Mouse (Mus musculus): Measurements from ENCODE around the gene Arhgap18.

Arhgap18 gene

DNA sequence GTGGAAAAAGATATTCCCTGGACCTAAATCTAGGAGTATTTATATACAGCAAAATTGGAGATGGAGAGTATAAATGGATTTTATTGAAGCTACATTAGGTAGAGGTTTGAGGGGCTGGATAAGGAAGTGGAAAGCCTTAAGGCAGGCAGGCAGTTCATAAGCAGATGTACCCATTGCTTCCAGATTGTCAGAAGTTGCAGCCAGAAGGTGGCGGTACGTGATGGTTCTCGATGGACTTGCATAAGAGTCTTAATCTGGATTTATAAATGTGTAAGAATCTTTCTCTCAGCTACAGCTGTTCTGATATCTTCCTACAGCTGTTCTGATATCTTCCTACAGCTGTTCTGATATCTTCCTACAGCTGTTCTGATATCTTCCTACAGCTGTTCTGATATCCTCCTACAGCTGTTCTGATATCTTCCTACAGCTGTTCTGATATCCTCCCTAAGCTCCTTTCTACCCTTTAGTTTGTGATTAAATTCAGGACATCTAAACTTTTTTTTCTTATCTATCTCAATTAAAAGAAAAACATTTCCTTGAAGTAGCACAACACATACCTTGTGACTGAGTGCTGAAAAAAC, 79.5 kb downstream of the Arhgap18 start:
- DNase-seq: no peak

DNA sequence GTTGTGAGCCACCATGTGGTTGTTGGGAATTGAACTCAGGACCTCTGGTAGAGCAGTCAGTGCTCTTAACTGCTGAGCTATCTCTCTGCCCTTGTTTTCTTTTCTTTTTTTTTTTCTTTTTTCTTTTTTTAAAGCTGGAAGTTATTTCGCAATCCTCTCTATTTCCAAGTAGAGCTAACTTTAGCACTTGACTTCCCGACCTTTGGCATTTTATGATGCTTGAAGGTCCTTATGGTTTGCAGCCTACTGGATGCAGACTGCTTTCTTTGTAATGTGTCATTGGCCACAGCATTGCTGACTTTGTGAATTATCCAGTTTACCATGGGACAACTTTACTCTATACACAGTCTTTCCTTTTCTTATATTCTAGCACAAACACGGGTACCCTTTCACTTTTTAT, 80.2 kb downstream of the Arhgap18 start:
- DNase-seq: peak; percentile 10

DNA sequence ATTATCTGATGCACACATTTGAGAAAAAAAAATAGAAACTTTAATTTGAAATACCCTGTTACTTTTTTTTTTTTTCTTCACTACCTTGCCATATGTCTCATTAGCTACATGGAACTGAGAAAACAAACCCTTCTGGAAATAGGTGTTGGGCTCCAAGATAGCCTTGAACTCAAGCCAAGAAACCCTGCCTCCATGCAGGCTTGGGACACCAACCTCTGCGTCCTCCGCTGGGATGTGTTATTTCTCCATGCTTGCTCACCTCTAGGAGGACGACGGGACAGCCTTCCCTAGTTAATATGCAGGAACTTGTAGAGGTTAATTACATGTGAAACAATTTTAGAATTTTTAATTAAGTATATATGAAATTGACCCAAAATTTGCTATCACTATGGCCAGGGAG, 96.1 kb downstream of the Arhgap18 start:
- no peak for DNase-seq

- DNase-seq: no peak
Observed at GRCm38 (mm10) chr10:26849854-26850253, 96.6 kb downstream of the Arhgap18 start.

DNA sequence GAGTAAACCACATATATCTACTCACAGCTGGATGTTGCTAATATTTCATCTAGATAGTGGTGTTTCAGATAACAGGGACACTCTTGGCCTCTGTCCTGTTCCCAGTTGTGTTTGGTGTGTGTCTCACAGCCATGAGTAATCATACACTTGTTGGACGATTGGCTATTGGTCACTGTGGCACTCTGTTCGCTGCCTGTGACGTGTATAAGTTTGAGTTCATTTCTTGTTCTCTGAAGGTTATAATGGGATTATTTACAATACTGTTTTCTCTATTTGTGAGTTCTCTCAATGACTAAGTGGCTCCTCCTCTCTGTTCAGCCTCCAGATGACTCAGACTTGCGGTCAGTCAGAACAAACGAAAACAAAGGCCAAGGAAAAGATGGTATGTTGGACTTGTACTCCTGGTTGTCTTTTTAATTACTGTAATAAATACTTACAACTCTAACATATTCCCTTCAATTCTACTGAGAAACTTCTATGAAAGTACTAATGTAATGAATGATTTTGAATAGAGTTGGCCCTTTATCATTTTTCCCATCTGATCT, 101.4 kb downstream of the Arhgap18 start:
- no peak for DNase-seq

- DNase-seq: peak; percentile 24
Observed at GRCm38 (mm10) chr10:26855851-26856535, 102.8 kb downstream of the Arhgap18 start.

- DNase-seq: no peak
Observed at GRCm38 (mm10) chr10:26857583-26857982, 104.4 kb downstream of the Arhgap18 start.

DNA sequence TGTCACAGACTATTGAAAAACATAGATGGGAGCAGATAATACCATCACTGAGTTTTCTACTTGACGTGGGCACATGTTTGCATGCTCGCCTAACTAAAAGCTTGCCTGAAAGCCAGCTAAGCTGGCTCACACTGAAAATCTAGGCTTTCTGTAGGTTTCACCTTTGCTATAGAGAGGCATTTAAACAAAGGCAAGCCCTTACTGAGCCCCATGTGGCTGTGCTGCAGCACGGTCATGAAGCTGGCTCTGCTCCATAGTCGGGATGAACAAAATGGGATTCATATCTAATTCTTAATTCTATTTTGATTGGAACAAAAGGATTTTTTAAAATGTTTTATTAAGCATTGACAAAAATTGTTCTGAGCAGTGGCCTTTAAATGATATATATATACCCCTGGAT, 105.3 kb downstream of the Arhgap18 start:
- DNase-seq: no peak

- no peak for DNase-seq
Observed at GRCm38 (mm10) chr10:26861231-26861630, 108.0 kb downstream of the Arhgap18 start.

- no peak for DNase-seq
Observed at GRCm38 (mm10) chr10:26862207-26862606, 109.0 kb downstream of the Arhgap18 start.

DNA sequence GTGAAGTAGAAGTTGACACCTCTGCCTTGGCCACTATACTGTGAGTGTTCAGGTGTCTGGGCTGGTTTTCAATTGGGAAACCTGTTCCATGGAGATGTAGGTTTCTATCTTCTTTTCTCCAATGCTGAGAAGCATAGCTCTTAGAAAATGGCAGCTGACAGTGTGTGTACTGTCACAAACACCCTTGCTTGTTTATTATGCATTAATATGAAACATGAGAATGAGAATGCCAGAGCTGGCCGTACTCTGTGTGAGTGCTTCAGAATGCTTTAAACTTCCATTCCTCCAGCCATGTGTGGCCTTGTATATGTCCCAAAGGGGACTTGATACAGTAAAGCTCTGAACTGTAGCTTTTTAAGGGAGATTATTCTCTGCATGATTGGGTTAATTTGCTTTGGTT, 110.8 kb downstream of the Arhgap18 start:
- DNase-seq: no peak

DNA sequence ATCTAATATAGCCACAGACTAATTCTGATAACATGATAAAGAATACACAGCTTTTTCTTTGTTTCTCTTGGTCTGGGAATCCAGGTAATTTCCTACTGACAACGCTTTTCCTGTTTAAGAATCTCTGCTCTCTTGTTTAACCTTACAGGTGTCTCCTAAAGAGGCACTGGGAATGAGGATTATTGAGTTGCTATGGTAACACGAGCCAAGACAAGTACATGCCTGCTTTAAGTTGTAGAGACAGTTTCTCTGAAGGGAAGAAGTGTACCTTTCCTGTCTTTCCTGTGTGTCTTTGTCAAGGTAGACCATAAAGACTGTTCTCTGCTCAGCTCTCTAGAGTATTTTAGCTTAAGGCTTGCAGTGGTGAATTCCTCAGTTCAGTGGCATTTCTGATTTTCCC, 117.6 kb downstream of the Arhgap18 start:
- DNase-seq: no peak

- DNase-seq: no peak
Observed at GRCm38 (mm10) chr10:26877309-26877708, 124.1 kb downstream of the Arhgap18 start.

- no peak for DNase-seq
Observed at GRCm38 (mm10) chr10:26878924-26879600, 125.8 kb downstream of the Arhgap18 start.

GRCm38 (mm10) chr10:26884949-26885348, 131.7 kb downstream of the Arhgap18 start:
- no peak for DNase-seq

GRCm38 (mm10) chr10:26889226-26889625, 136.0 kb downstream of the Arhgap18 start:
- no peak for DNase-seq

GRCm38 (mm10) chr10:26889754-26890153, 136.5 kb downstream of the Arhgap18 start:
- DNase-seq: no peak

GRCm38 (mm10) chr10:26890269-26890955, 137.2 kb downstream of the Arhgap18 start:
- DNase-seq: peak; percentile 80

- no peak for DNase-seq
Observed at GRCm38 (mm10) chr10:26893091-26893490, 139.9 kb downstream of the Arhgap18 start.

- DNase-seq: no peak
Observed at GRCm38 (mm10) chr10:26895726-26896125, 142.5 kb downstream of the Arhgap18 start.

GRCm38 (mm10) chr10:26900426-26900825, 147.2 kb downstream of the Arhgap18 start:
- no peak for DNase-seq

DNA sequence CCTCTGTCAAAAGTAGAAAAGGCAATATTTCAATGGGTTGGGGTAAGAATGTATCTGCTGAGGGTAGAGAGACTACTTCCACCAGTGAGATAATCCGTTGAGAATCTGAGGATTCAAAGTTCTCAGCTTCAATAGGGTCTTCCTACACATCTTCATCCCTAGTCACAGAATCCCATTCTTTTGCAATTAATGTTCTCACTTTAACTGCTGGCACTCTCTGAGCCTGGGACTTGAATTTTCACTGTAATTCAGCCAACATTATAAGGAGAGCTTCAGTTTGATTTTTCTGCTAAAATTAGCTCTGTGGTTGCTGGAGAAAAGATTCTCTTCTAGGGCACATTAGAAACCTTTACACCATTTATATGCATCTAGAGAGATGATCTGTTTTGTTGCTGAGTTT, 150.6 kb downstream of the Arhgap18 start:
- no peak for DNase-seq

DNA sequence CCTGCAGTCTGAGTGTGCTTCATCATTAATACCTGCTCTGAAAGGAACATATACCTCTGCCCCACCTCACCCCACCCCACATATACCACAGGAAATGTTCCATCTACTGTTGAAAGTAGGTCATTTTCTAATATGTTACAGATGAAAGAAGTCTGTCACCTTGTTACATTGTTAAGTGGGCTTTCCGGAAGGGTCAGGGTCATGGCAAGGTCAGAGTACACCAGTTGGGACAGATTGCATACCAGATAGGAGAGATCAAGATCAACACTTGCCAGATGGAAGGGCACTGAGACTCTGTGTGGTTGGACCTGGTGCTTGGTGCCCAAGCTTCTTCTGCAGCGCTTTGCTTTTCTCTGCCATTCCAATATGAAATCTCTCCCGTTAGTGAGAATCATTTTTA, 158.0 kb downstream of the Arhgap18 start:
- DNase-seq: no peak
